Mouse (Mus musculus): ENCODE data around the gene Bicra. TPM values are rescaled to one million over a fixed set of nuclear protein-coding genes. Genes with fewer than 3 reads are reported as not detected.
A peak's percentile ranks its signal among the peaks of the same experiment; 100 is the strongest.

Gene Bicra
- polyA plus RNA-seq, 1 experiment from 2014 or later: 6.1 TPM

- Histone ChIP-seq H3K4me3 (ENCODE audit: low read depth, low read length) (no peak overlapping the region), H3K4me2 (no peak overlapping the region), H3K36me3 (ENCODE audit: control insufficient read depth, insufficient read depth, low read length) (peaks cover 3% of the 10 kb centered on the region; the same call in 1 of the 2 replicates), H3K4me1 (ENCODE audit: control insufficient read depth, insufficient read depth, low read length) (no peaks in the 10 kb centered on the region), H3K9ac (ENCODE audit: low read length) (no peak overlapping the region), H3K9me3 (ENCODE audit: control insufficient read depth, low read length) (no peaks in the 10 kb centered on the region), H3K27me3 (ENCODE audit: control insufficient read depth, insufficient read depth, low read length) (no peaks in the 10 kb centered on the region), H3K27ac (ENCODE audit: low read depth, low read length) (no peak overlapping the region)
- 87% methylated on average over 11 of the region's 11 CpGs for WGBS
- ATAC-seq (ENCODE audit: low FRiP score) (no peak), DNase-seq (ENCODE audit: low spot score, missing footprints) (peak; percentile 82)
Measured at GRCm38 (mm10) chr7:16012576-16013263, 35.0 kb downstream of the Bicra start.

- Histone ChIP-seq H3K4me1 (ENCODE audit: control insufficient read depth, insufficient read depth, low read length) (no peaks in the 10 kb centered on the region), H3K9ac (ENCODE audit: low read length) (no peak overlapping the region), H3K4me2 (no peak overlapping the region), H3K36me3 (ENCODE audit: control insufficient read depth, insufficient read depth, low read length) (peaks cover 3% of the 10 kb centered on the region; the same call in 1 of the 2 replicates), H3K27ac (ENCODE audit: low read depth, low read length) (no peak overlapping the region), H3K4me3 (ENCODE audit: low read depth, low read length) (no peak overlapping the region), H3K27me3 (ENCODE audit: control insufficient read depth, insufficient read depth, low read length) (no peaks in the 10 kb centered on the region), H3K9me3 (ENCODE audit: control insufficient read depth, low read length) (no peaks in the 10 kb centered on the region)
- ATAC-seq (ENCODE audit: low FRiP score) (no peak), DNase-seq (ENCODE audit: low spot score, missing footprints) (peak; percentile 37)
- WGBS: 91% methylated on average over 7 of the region's 7 CpGs
Measured at GRCm38 (mm10) chr7:16011418-16012085, 36.2 kb downstream of the Bicra start.

- ATAC-seq (ENCODE audit: low FRiP score) (no peak), DNase-seq (ENCODE audit: low spot score, missing footprints) (peak; percentile 49)
- Histone ChIP-seq H3K4me2 (no peak overlapping the region), H3K36me3 (ENCODE audit: control insufficient read depth, insufficient read depth, low read length) (peaks cover 3% of the 10 kb centered on the region; the same call in 1 of the 2 replicates), H3K27ac (ENCODE audit: low read depth, low read length) (no peak overlapping the region), H3K27me3 (ENCODE audit: control insufficient read depth, insufficient read depth, low read length) (no peaks in the 10 kb centered on the region), H3K4me1 (ENCODE audit: control insufficient read depth, insufficient read depth, low read length) (no peaks in the 10 kb centered on the region), H3K9me3 (ENCODE audit: control insufficient read depth, low read length) (no peaks in the 10 kb centered on the region), H3K9ac (ENCODE audit: low read length) (no peak overlapping the region), H3K4me3 (ENCODE audit: low read depth, low read length) (no peak overlapping the region)
- 93% methylated on average over 5 of the region's 5 CpGs for WGBS
Measured at GRCm38 (mm10) chr7:16010649-16011048, 37.1 kb downstream of the Bicra start.

- DNase-seq (ENCODE audit: low spot score, missing footprints) (no peak), ATAC-seq (ENCODE audit: low FRiP score) (no peak)
- H3K4me3 ChIP-seq (ENCODE audit: low read depth, low read length): no peak overlapping the region
- no peaks in the 10 kb centered on the region for H3K4me1 ChIP-seq (ENCODE audit: control insufficient read depth, insufficient read depth, low read length)
- H3K27me3 ChIP-seq (ENCODE audit: control insufficient read depth, insufficient read depth, low read length): no peaks in the 10 kb centered on the region
- no peaks in the 10 kb centered on the region for H3K9me3 ChIP-seq (ENCODE audit: control insufficient read depth, low read length)
- peaks cover 3% of the 10 kb centered on the region; the same call in 1 of the 2 replicates for H3K36me3 ChIP-seq (ENCODE audit: control insufficient read depth, insufficient read depth, low read length)
- H3K9ac ChIP-seq (ENCODE audit: low read length): no peak overlapping the region
- WGBS: 84% methylated on average over 7 of the region's 7 CpGs
- no peak overlapping the region for H3K4me2 ChIP-seq
- H3K27ac ChIP-seq (ENCODE audit: low read depth, low read length): no peak overlapping the region
Measured at GRCm38 (mm10) chr7:16009636-16010035, 38.1 kb downstream of the Bicra start.

GRCm38 (mm10) chr7:16005020-16005419, 42.7 kb downstream of the Bicra start:
- no peaks in the 10 kb centered on the region for H3K4me1 ChIP-seq (ENCODE audit: control insufficient read depth, insufficient read depth, low read length)
- no peak overlapping the region for H3K4me3 ChIP-seq (ENCODE audit: low read depth, low read length)
- DNase-seq (ENCODE audit: low spot score, missing footprints): peak; percentile 66
- H3K36me3 ChIP-seq (ENCODE audit: control insufficient read depth, insufficient read depth, low read length): no peaks in the 10 kb centered on the region; the same call in 1 of the 2 replicates
- no peak overlapping the region for H3K4me2 ChIP-seq
- no peak overlapping the region for H3K9ac ChIP-seq (ENCODE audit: low read length)
- H3K27ac ChIP-seq (ENCODE audit: low read depth, low read length): no peak overlapping the region
- no peaks in the 10 kb centered on the region for H3K27me3 ChIP-seq (ENCODE audit: control insufficient read depth, insufficient read depth, low read length)
- WGBS: 89% methylated on average over 3 of the region's 3 CpGs
- no peaks in the 10 kb centered on the region for H3K9me3 ChIP-seq (ENCODE audit: control insufficient read depth, low read length)
- ATAC-seq (ENCODE audit: low FRiP score): 0 out of 2 replicates have a peak, but pooled peaks have one; percentile 27

- H3K9ac ChIP-seq (ENCODE audit: low read length): no peak overlapping the region
- H3K4me2 ChIP-seq: no peak overlapping the region
- H3K4me3 ChIP-seq (ENCODE audit: low read depth, low read length): no peak overlapping the region
- 0 out of 2 replicates have a peak, but pooled peaks have one; percentile 19 for ATAC-seq (ENCODE audit: low FRiP score)
- no peak overlapping the region for H3K27ac ChIP-seq (ENCODE audit: low read depth, low read length)
- no peak for DNase-seq (ENCODE audit: low spot score, missing footprints)
- 58% methylated on average over 12 of the region's 12 CpGs for WGBS
- no peaks in the 10 kb centered on the region for H3K27me3 ChIP-seq (ENCODE audit: control insufficient read depth, insufficient read depth, low read length)
- H3K36me3 ChIP-seq (ENCODE audit: control insufficient read depth, insufficient read depth, low read length): no peaks in the 10 kb centered on the region; the same call in none of the 2 replicates
- no peaks in the 10 kb centered on the region for H3K4me1 ChIP-seq (ENCODE audit: control insufficient read depth, insufficient read depth, low read length)
- H3K9me3 ChIP-seq (ENCODE audit: control insufficient read depth, low read length): no peaks in the 10 kb centered on the region
Measured at GRCm38 (mm10) chr7:16004177-16004856, 43.4 kb downstream of the Bicra start.

- H3K4me3 ChIP-seq (ENCODE audit: low read depth, low read length): no peak overlapping the region
- peak; percentile 44 for DNase-seq (ENCODE audit: low spot score, missing footprints)
- H3K27me3 ChIP-seq (ENCODE audit: control insufficient read depth, insufficient read depth, low read length): no peaks in the 10 kb centered on the region
- ATAC-seq (ENCODE audit: low FRiP score): no peak
- no peak overlapping the region for H3K9ac ChIP-seq (ENCODE audit: low read length)
- peaks cover 3% of the 10 kb centered on the region for H3K36me3 ChIP-seq (ENCODE audit: control insufficient read depth, insufficient read depth, low read length)
- H3K4me1 ChIP-seq (ENCODE audit: control insufficient read depth, insufficient read depth, low read length): no peaks in the 10 kb centered on the region
- H3K4me2 ChIP-seq: no peak overlapping the region
- H3K9me3 ChIP-seq (ENCODE audit: control insufficient read depth, low read length): no peaks in the 10 kb centered on the region
- H3K27ac ChIP-seq (ENCODE audit: low read depth, low read length): no peak overlapping the region
- 91% methylated on average over 4 of the region's 4 CpGs for WGBS
Measured at GRCm38 (mm10) chr7:16003032-16003431, 44.7 kb downstream of the Bicra start.

GRCm38 (mm10) chr7:16002171-16002570, 45.5 kb downstream of the Bicra start:
- Histone ChIP-seq H3K4me3 (ENCODE audit: low read depth, low read length) (no peak overlapping the region), H3K27ac (ENCODE audit: low read depth, low read length) (no peak overlapping the region), H3K9me3 (ENCODE audit: control insufficient read depth, low read length) (no peaks in the 10 kb centered on the region), H3K36me3 (ENCODE audit: control insufficient read depth, insufficient read depth, low read length) (peaks cover 3% of the 10 kb centered on the region), H3K4me2 (no peak overlapping the region), H3K27me3 (ENCODE audit: control insufficient read depth, insufficient read depth, low read length) (no peaks in the 10 kb centered on the region), H3K9ac (ENCODE audit: low read length) (no peak overlapping the region), H3K4me1 (ENCODE audit: control insufficient read depth, insufficient read depth, low read length) (no peaks in the 10 kb centered on the region)
- DNase-seq (ENCODE audit: low spot score, missing footprints) (no peak), ATAC-seq (ENCODE audit: low FRiP score) (no peak)
- whole genome bisulfite sequencing: 94% methylated on average over 5 of the region's 5 CpGs

- 97% methylated on average over 1 of the region's 1 CpGs for WGBS
Measured at GRCm38 (mm10) chr7:16001691-16002090, 46.0 kb downstream of the Bicra start.

More at GRCm38 (mm10) chr7:16001691-16002090, 46.0 kb downstream of the Bicra start:
- peaks cover 3% of the 10 kb centered on the region for H3K36me3 ChIP-seq (ENCODE audit: control insufficient read depth, insufficient read depth, low read length)
- H3K27ac ChIP-seq (ENCODE audit: low read depth, low read length): no peak overlapping the region
- DNase-seq (ENCODE audit: low spot score, missing footprints) (no peak), ATAC-seq (ENCODE audit: low FRiP score) (no peak)
- no peaks in the 10 kb centered on the region for H3K4me1 ChIP-seq (ENCODE audit: control insufficient read depth, insufficient read depth, low read length)
- H3K9ac ChIP-seq (ENCODE audit: low read length): no peak overlapping the region
- no peak overlapping the region for H3K4me2 ChIP-seq
- no peak overlapping the region for H3K4me3 ChIP-seq (ENCODE audit: low read depth, low read length)
- no peaks in the 10 kb centered on the region for H3K9me3 ChIP-seq (ENCODE audit: control insufficient read depth, low read length)
- no peaks in the 10 kb centered on the region for H3K27me3 ChIP-seq (ENCODE audit: control insufficient read depth, insufficient read depth, low read length)
